Mouse (Mus musculus) lung, adult 2 months (tissue): Measurements from ENCODE around the gene Sytl2.

Source experiments
- CTCF ChIP-seq: fragments of 200-500 bp; IDR thresholded peaks from 2 replicates; pipeline ENCODE4 v1.5.1; 2011; ENCODE audit warnings: mild to moderate bottlenecking, low read length, control low read depth; ENCODE audit not compliant: insufficient read depth
- POLR2A ChIP-seq: fragments of 200-500 bp; IDR thresholded peaks from 2 replicates; pipeline ENCODE4 v1.6.1; 2011; ENCODE audit warnings: low read depth, mild to moderate bottlenecking, control low read depth, low read length, borderline replicate concordance; ENCODE audit errors: extremely low read depth

GRCm38 (mm10) chr7:90280274-90280875 is 21.7 kb upstream of the Sytl2 start:
- TF ChIP-seq CTCF (peak; percentile 57), POLR2A (no peak)
